Mouse (Mus musculus): Measurements from ENCODE around the gene Olfr625-ps1.
"Not testable (repeated sequence)": the region's sequence is repeated elsewhere in the genome, so short reads cannot be mapped to it uniquely, and the experiment has no call there.

The Olfr625-ps1 gene

DNA sequence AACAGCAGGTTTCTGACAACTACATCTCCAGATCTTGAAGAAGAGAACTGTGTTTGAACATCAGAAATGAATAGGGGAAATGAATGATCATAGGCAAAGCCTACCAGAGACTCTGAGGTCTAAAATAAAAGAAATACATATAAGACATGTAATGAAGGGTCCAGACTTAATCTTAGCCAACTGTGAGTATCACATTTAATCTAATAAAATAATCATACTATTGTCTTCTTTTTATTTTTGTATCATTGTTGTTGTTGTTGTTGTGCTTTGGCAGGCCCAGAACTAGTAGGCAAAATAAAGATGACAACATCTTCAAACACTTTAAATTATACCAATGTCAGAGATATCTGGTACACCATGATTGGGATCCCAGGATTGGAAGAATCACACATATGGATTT lies at the start of gene Olfr625-ps1:
Gene Olfr625-ps1, plus strand, starts transcription at position 301 of the 400 bp plus-strand sequence.
- no peak for DNase-seq

DNA sequence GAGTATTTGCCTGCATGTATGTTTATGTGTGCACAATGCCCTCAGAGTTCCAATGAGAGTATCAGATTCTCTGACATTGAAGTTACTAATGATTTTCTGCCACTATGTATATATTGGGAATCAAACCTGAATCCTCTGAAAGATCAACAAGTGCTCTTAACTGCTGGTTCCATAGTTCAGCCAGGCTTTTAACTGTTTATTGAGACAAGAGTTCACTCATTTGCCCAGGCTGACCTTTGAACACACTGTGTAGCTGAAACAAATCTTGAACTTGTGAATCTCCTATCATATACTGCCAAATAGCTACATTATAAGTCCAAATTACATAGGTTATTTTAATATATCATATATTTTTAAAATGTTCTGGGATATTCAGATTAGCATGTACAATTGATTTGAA lies 45.7 kb upstream of the Olfr625-ps1 start:
- no peak for DNase-seq

DNA sequence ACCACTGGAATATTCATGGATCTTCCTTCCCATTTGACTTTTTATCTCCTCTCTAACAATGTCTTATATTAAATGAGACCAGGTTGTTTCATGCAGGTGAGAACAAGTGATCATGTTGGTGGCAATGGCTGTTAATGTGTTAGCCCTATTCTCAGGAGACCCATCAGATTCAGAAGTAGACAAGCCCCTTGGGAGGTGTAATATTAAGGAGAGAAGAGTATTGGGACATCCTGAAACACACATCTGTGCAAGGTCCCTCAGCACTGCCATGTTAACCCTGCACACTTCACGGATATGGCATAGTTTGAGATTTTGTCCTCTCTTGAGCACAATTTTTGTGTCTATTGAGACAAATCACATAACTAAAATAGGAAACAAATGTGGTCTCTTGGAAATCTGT lies 39.9 kb upstream of the Olfr625-ps1 start, which contains the start of gene Olfr622:
Gene Olfr622, minus strand, starts transcription at position 101 of the 400 bp plus-strand sequence.
- DNase-seq = no peak

DNA sequence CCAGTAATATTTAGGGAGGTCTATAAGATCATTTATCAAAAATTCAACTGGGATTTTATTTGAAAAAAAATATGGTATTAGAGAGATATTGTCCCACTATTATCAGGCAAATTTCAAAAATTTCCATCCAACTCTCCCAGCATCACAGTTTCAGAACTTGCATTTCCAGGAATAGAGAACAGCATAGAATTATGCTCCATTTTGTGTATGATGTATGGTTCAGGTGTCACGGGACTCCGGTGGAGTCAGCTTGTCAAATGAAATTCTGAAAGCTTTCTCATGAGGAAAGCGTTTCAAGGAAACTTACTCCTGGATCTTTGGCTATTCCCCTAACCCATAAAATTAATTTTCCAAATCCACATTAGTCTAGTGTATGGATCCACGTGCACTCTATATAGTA lies 38.5 kb upstream of the Olfr625-ps1 start:
- no peak for DNase-seq

DNA sequence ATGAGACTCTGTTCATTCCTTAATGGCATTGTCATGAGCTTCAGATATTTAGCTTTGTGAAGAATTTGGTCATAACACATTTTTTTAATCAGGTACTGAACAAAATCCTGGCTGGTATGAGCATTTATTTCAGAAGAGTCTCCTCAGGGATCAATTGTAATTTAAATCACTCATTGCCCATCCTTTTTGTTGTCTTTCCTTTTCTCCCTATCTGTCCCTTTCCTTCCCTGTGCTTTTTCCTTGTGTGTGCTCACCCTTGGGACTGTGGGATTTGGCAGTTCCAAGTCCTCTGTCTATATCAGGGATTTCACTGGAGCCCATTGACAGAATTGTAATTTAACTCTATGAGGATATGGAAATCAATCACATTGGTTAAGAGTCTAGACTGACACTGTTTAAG lies 18.9 kb upstream of the Olfr625-ps1 start, which contains the start of gene Olfr623:
Gene Olfr623, minus strand, starts transcription at position 101 of the 400 bp plus-strand sequence.
- no peak for DNase-seq

DNA sequence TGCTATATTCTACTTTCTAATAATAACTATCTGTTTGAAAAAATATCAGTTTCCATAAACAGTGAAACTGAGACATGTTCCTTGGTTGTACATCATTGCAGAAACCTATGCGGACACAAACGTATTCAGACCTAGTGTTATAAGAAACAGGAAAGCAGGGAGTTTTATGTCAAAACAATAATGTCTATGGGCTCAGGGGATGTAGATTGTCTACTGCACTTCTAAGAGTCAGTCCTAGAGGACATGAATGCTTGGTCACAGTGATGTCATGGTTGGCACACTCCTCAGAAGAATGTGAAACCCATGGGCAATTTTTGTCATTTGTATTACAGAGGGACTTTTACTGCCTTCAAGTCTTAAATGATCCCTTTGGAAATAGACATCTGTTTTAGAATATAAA lies 11.4 kb upstream of the Olfr625-ps1 start, which contains the start of gene Olfr624:
Gene Olfr624, minus strand, starts transcription at position 101 of the 400 bp plus-strand sequence.
- no peak for DNase-seq

DNA sequence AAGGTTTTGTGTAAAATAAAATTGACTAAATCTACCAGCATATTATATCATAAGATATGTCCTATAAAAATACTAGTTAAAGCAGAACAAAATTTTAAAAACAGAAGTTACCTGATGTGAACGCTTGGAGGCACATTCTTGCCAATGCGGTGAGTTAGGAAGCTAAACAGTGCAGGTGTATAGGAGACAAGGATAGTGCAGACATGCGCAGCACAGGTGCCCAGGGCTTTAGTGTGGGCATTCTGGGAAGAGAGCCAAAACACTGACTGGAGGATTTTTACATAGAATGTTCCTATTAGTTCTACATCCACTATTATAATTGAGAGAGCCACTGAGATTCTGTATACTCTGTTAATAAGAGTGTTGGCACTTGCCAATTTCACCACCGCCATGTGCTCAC lies 16.9 kb downstream of the Olfr625-ps1 start:
- no peak for DNase-seq

DNA sequence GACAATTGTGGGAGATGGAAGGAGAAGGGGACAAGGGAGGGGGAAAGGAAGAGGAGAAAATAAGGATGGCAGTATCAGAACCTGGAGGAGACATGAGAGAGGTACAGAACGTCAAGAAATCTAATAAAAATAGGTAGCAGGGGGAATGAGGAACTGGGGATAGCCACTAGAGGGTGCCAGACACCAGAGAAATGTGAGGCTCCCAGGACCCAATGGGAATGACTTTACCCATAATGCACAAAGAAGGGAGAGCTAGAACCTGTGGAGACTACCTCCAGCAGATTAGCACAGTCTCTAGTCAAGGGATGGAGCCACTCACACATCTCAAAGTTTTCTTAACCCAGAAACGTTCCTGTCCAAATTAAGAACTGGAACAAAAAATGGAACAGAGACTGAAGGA lies 29.5 kb downstream of the Olfr625-ps1 start:
- DNase-seq = no peak

DNA sequence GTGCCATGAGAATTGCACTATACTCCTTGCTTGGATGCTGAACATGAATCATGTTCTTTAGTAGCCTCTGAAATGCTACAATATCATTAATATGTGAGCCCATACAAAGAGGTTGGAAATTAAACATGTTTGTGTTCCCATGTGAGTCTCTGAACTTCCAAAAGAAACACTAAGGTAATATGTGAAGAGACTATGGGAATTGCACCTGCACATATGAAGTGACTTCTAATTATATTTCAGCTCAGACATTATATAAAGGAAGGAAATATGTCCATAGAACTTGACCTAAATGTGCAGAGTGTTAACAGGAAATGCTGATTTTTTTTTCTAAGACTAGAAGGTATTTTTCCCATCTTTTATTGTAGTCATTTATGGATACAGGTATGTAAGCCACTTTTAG lies 31.9 kb downstream of the Olfr625-ps1 start, which contains the start of gene Olfr243:
Gene Olfr243, plus strand, starts transcription at position 301 of the 400 bp plus-strand sequence.
- DNase-seq = no peak

DNA sequence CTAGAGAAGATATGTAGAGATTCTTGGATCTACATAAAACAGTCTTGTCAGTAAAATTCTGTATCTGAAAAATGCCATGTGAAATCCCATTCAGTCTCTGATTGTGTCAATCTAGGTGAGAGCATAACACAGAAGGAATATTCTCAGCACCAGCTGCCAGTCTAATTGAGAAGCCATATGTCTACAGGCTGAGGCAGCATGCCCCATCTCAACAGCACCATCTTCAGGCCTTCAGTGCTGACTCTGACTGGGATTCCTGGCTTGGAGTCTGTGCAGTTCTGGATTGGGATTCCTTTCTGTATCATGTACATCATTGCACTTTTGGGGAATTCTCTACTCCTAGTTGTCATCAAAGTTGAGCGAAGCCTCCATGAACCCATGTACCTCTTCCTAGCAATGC lies 33.9 kb downstream of the Olfr625-ps1 start:
- DNase-seq = not testable (repeated sequence)

DNA sequence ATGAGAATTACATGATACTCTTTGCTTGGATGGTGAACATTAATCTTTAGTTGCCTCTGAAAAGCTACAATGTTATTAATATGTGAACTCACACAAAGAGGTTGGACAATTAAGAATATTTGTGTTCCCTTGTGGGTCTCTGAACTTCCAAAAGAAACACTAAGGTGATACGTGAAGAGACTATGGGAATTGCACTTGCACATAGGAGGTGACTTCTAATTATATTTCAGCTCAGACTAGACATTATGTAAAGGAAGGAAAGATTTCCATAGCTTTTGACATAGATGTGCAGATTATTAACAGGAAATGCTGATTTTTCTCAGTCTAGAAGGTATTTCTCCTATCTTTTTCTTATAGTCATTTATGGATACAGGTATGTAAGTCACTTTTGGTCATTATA lies 47.6 kb downstream of the Olfr625-ps1 start, which contains the start of gene Olfr628:
Gene Olfr628, plus strand, starts transcription at position 301 of the 400 bp plus-strand sequence.
- no peak for DNase-seq
